8 mouse cellular contexts compared by ENCODE assay signal in genomic region chr13:114817751-114818360, GRCm38 (mm10). TPM values are rescaled to one million over a fixed set of nuclear protein-coding genes. Genes with fewer than 3 reads are reported as not detected.
DNase-seq lines count a peak whose midpoint lies in the region; ATAC-seq and TF ChIP-seq lines count a peak whose summit lies in the region.

TSS of gene Mocs2 (plus strand) at chr13:114818236.

- H3K27me3 ChIP-seq in E14TG2a.4 (ENCODE audit: insufficient read depth, low read length): no peaks in the 10 kb centered on the region
- H3K27me3 ChIP-seq in forebrain, embryonic 13.5 days: no peaks in the 10 kb centered on the region
- H3K27me3 ChIP-seq in liver, postnatal 0 days (ENCODE audit: insufficient read depth, low read length): no peaks in the 10 kb centered on the region
- H3K27me3 ChIP-seq in neural tube, embryonic 14.5 days (ENCODE audit: control insufficient read depth, insufficient read depth, low read length): no peaks in the 10 kb centered on the region

- no peak for TF ChIP-seq EP300 in liver, postnatal 0 days (IDR thresholded peaks at IDR 0.05; ENCODE audit: low read depth)

- intact Hi-C loops in heart, postnatal 10 days (cut with DNase I): no loop called here

- peaks cover 11% of the 10 kb centered on the region for H3K36me3 ChIP-seq in E14TG2a.4 (ENCODE audit: insufficient read depth, low read length)
- H3K36me3 ChIP-seq in forebrain, embryonic 13.5 days (ENCODE audit: poor library complexity, severe bottlenecking): peaks cover 9% of the 10 kb centered on the region; the same call in 1 of the 2 replicates
- H3K36me3 ChIP-seq in liver, postnatal 0 days (replicated peaks; ENCODE audit: insufficient read depth, low read length): peaks cover 16% of the 10 kb centered on the region
- H3K36me3 ChIP-seq in neural tube, embryonic 14.5 days (ENCODE audit: control insufficient read depth, insufficient read depth, low read length): no peaks in the 10 kb centered on the region

- H3K4me1 ChIP-seq in E14TG2a.4 (replicated peaks; ENCODE audit: low read depth, low read length): peaks cover 17% of the 10 kb centered on the region
- peaks cover 16% of the 10 kb centered on the region for H3K4me1 ChIP-seq in forebrain, embryonic 13.5 days
- peaks cover 11% of the 10 kb centered on the region for H3K4me1 ChIP-seq in liver, postnatal 0 days (ENCODE audit: insufficient read depth)
- no peaks in the 10 kb centered on the region; the same call in 1 of the 2 replicates for H3K4me1 ChIP-seq in neural tube, embryonic 14.5 days (ENCODE audit: control insufficient read depth, insufficient read depth, low read length)

- TF ChIP-seq CTCF in E14TG2a.4 (conservative IDR thresholded peaks at IDR 0.05; ENCODE audit: low read length): no peak
- no peak; the same call in 1 of the 2 replicates for TF ChIP-seq CTCF in liver, postnatal 0 days (IDR thresholded peaks at IDR 0.05; ENCODE audit: low read depth)

- H3K9ac ChIP-seq in forebrain, embryonic 13.5 days: peak within 1 kb of the TSS; percentile 77
- H3K9ac ChIP-seq in liver, postnatal 0 days (replicated peaks): peak within 1 kb of the TSS; percentile 78
- peak within 1 kb of the TSS; percentile 43 for H3K9ac ChIP-seq in neural tube, embryonic 14.5 days (replicated peaks; ENCODE audit: low read depth, low read length)

- no peak within 1 kb of the TSS for H3K27ac ChIP-seq in forebrain, embryonic 13.5 days
- peak within 1 kb of the TSS; percentile 94 for H3K27ac ChIP-seq in liver, postnatal 0 days (ENCODE audit: low read depth)
- H3K27ac ChIP-seq in neural tube, embryonic 14.5 days (ENCODE audit: low read depth, low read length): no peak within 1 kb of the TSS

- H3K9me3 ChIP-seq in E14TG2a.4 (ENCODE audit: low read length): peaks cover 11% of the 10 kb centered on the region
- H3K9me3 ChIP-seq in forebrain, embryonic 13.5 days (replicated peaks): no peaks in the 10 kb centered on the region
- H3K9me3 ChIP-seq in liver, postnatal 0 days (ENCODE audit: low read length): no peaks in the 10 kb centered on the region
- H3K9me3 ChIP-seq in neural tube, embryonic 14.5 days (ENCODE audit: control insufficient read depth, low read length): no peaks in the 10 kb centered on the region

- peak within 1 kb of the TSS; percentile 78 for H3K4me2 ChIP-seq in forebrain, embryonic 13.5 days
- H3K4me2 ChIP-seq in liver, postnatal 0 days (ENCODE audit: low read depth, low read length): peak within 1 kb of the TSS; percentile 95
- H3K4me2 ChIP-seq in neural tube, embryonic 14.5 days (ENCODE audit: low read depth, low read length): peak within 1 kb of the TSS; percentile 90

- peak; percentile 93 for DNase-seq in c-Kit-positive CD71-positive TER-119-positive erythroid progenitor cells, embryonic 14.5 days (ENCODE audit: low spot score)
- DNase-seq in heart, postnatal 10 days: peak; percentile 94 to 97
- peak; percentile 94 for DNase-seq in large intestine, adult 2 months (ENCODE audit: low read depth, low spot score)
- DNase-seq in liver, postnatal 0 days: peak; percentile 99
- DNase-seq in testis, postnatal 10 days (ENCODE audit: low spot score): peak; percentile 97

- peak within 1 kb of the TSS; percentile 83 for H3K4me3 ChIP-seq in E14TG2a.4 (replicated peaks; ENCODE audit: low read length)
- peak within 1 kb of the TSS; percentile 75 for H3K4me3 ChIP-seq in forebrain, embryonic 13.5 days
- peak within 1 kb of the TSS; percentile 72 for H3K4me3 ChIP-seq in liver, postnatal 0 days (ENCODE audit: low read depth, low read length)
- H3K4me3 ChIP-seq in neural tube, embryonic 14.5 days (ENCODE audit: low read depth, low read length): peak within 1 kb of the TSS; percentile 49

- ATAC-seq in forebrain, embryonic 13.5 days: peak; percentile 98
- ATAC-seq in liver, postnatal 0 days: peak; percentile 95
- ATAC-seq in neural tube, embryonic 14.5 days (ENCODE audit: low read depth): peak; percentile 99

- WGBS in forebrain, embryonic 13.5 days: under 1% methylated on average over 35 of the region's 39 CpGs
- under 1% methylated on average over 39 of the region's 39 CpGs for WGBS in large intestine, adult 2 months
- under 1% methylated on average over 39 of the region's 39 CpGs for WGBS in liver, postnatal 0 days (ENCODE audit: insufficient replicate concordance)
- 1% methylated on average over 39 of the region's 39 CpGs for WGBS in neural tube, embryonic 14.5 days

RNA-seq across cellular contexts. Expression of gene Mocs2, which starts in this region (rescaled TPM):
- 99.4 and 100 TPM in 2 replicates for polyA plus RNA-seq in forebrain, embryonic 13.5 days (2015; fragmentation: Nextera tagmentation; extraction: Ambion mirVana)
- 10 to 100 TPM; 67.5 to 72.7 TPM for total RNA-seq in heart, postnatal 10 days (2021)
- polyA plus RNA-seq in large intestine, adult 2 months (2012; rRNA removed): 34.6 and 57.4 TPM in 2 replicates
- polyA plus RNA-seq in liver, postnatal 0 days (2015; fragmentation: Nextera tagmentation; extraction: Ambion mirVana): 178 and 181 TPM in 2 replicates
- 135 TPM in 2 replicates for polyA plus RNA-seq in neural tube, embryonic 14.5 days (2014; fragmentation: Nextera tagmentation; extraction: Ambion mirVana)
